Mouse (Mus musculus): ENCODE results near the gene Cd200r4.

Cd200r4 gene

GRCm38 (mm10) chr16:44876625-44877024, 65.1 kb downstream of the Cd200r4 start:
- no peak for DNase-seq

- DNase-seq = no peak
Observed at GRCm38 (mm10) chr16:44877595-44877994, 66.1 kb downstream of the Cd200r4 start.

Measured in B cell, adult 2 months (primary cell).